ENCODE assay signal across 8 mouse cellular contexts in genomic region chr1:37867056-37867455, GRCm38 (mm10). TPM values are rescaled to one million over a fixed set of nuclear protein-coding genes. Genes with fewer than 3 reads are reported as not detected.
A peak's percentile ranks its signal among the peaks of the same experiment; 100 is the strongest.
DNase-seq lines count a peak whose midpoint lies in the region; ATAC-seq lines count a peak whose summit lies in the region.

No protein-coding gene starts in this region.

- no peaks in the 10 kb centered on the region for H3K36me3 ChIP-seq in heart, embryonic 10.5 days

- no peak overlapping the region for H3K27ac ChIP-seq in heart, embryonic 10.5 days

- 63% methylated on average over 1 of the region's 1 CpGs for WGBS in heart, embryonic 10.5 days

- H3K9me3 ChIP-seq in heart, embryonic 10.5 days, result no peaks in the 10 kb centered on the region

- peak; percentile 26 to 56 for DNase-seq in heart, postnatal 10 days
- no peak for DNase-seq in heart, embryonic 10.5 days (ENCODE audit: low spot score)
- DNase-seq in right cerebral cortex, postnatal 14 days, result peak; percentile 37
- no peak for DNase-seq in right cerebral cortex, postnatal 36 days (ENCODE audit: low spot score in 2 of 2)
- DNase-seq in c-Kit-negative CD71-positive TER-119-positive erythroid progenitor cells, embryonic 14.5 days (ENCODE audit: low read depth, low spot score), result peak; percentile 64
- DNase-seq in layer of hippocampus, postnatal 10 days (ENCODE audit: low spot score in 2 of 2), result peak; percentile 38 to 50
- peak; percentile 39 to 58 for DNase-seq in spleen, postnatal 14 days (ENCODE audit: low spot score in 2 of 2)

- ATAC-seq in monocyte, adult 5-6 weeks (replicated peaks; ENCODE audit: insufficient number of reproducible peaks, low FRiP score, low TSS enrichment, poor library complexity, severe bottlenecking), result no peak

- peaks cover 3% of the 10 kb centered on the region; the same call in 1 of the 2 replicates for H3K4me1 ChIP-seq in heart, embryonic 10.5 days

- intact Hi-C loops in heart, postnatal 10 days (cut with DNase I), result loop anchor here (1.0 kb wide), 1 partner anchor 189 kb away; no protein-coding TSS in a partner anchor

- no peak overlapping the region for H3K4me3 ChIP-seq in heart, embryonic 10.5 days

- 0 out of 2 replicates have a peak, but pooled peaks cover 6% of the 10 kb centered on the region for H3K27me3 ChIP-seq in heart, embryonic 10.5 days (ENCODE audit: insufficient read depth, poor library complexity, severe bottlenecking)

RNA-seq across cellular contexts. Expression of gene Tsga10, which starts 0.8 kb away (rescaled TPM):
- 1 to 10 TPM; 3.6 to 3.7 TPM for total RNA-seq in heart, postnatal 10 days (2021)
- polyA plus RNA-seq in heart, embryonic 10.5 days (2016; fragmentation: Nextera tagmentation; extraction: Ambion mirVana), result 4.1 and 4.6 TPM in 2 replicates
- 10 to 100 TPM; 15.3 to 18.0 TPM for total RNA-seq in layer of hippocampus, postnatal 10 days (2021)
- 18.6 to 28.8 TPM (median 22.8 TPM) in 3 replicates for total RNA-seq in monocyte, adult 5-6 weeks (2017)

RNA-seq across cellular contexts. Expression of gene Lipt1, which starts 4.5 kb away (rescaled TPM):
- 10 to 100 TPM in 1 of 2 experiments, 1 to 10 TPM in 1; 8.7 to 10.7 TPM for total RNA-seq in heart, postnatal 10 days (2021)
- polyA plus RNA-seq in heart, embryonic 10.5 days (2016; fragmentation: Nextera tagmentation; extraction: Ambion mirVana), result 8.2 and 8.7 TPM in 2 replicates
- 1 to 10 TPM; 7.0 to 7.5 TPM for total RNA-seq in layer of hippocampus, postnatal 10 days (2021)
- 0.49 to 2.2 TPM in 2 of 3 replicates, not detected in the other for total RNA-seq in monocyte, adult 5-6 weeks (2017)

RNA-seq across cellular contexts. Expression of gene Mitd1, which starts 23.2 kb away (rescaled TPM):
- total RNA-seq in heart, postnatal 10 days (2021), result 1 to 10 TPM; 6.1 to 8.9 TPM
- polyA plus RNA-seq in heart, embryonic 10.5 days (2016; fragmentation: Nextera tagmentation; extraction: Ambion mirVana), result 11.8 and 19.7 TPM in 2 replicates
- 10 to 100 TPM; 11.9 to 13.7 TPM for total RNA-seq in layer of hippocampus, postnatal 10 days (2021)
- 17.9 to 45.5 TPM (median 27.1 TPM) in 3 replicates for total RNA-seq in monocyte, adult 5-6 weeks (2017)

RNA-seq across cellular contexts. Expression of gene Mrpl30, which starts 23.2 kb away (rescaled TPM):
- 100 to 1,000 TPM; 300 to 315 TPM for total RNA-seq in heart, postnatal 10 days (2021)
- polyA plus RNA-seq in heart, embryonic 10.5 days (2016; fragmentation: Nextera tagmentation; extraction: Ambion mirVana), result 245 and 262 TPM in 2 replicates
- total RNA-seq in layer of hippocampus, postnatal 10 days (2021), result 100 to 1,000 TPM; 142 to 164 TPM
- 84.5 to 131 TPM (median 95.7 TPM) in 3 replicates for total RNA-seq in monocyte, adult 5-6 weeks (2017)

RNA-seq across cellular contexts. Expression of gene Lyg2, which starts 49.2 kb away (rescaled TPM):
- not detected for total RNA-seq in heart, postnatal 10 days (2021)
- not detected in 2 replicates for polyA plus RNA-seq in heart, embryonic 10.5 days (2016; fragmentation: Nextera tagmentation; extraction: Ambion mirVana)
- total RNA-seq in layer of hippocampus, postnatal 10 days (2021), result not detected
- total RNA-seq in monocyte, adult 5-6 weeks (2017), result not detected in 3 replicates

Comparison
In these comparisons a context has a peak if more than half of its experiments do, and no peak if none do; other contexts are left out.
1. DNase-seq: peak in heart, postnatal 10 days (2 of 2), right cerebral cortex, postnatal 14 days (single experiment), c-Kit-negative CD71-positive TER-119-positive erythroid progenitor cells, embryonic 14.5 days (single experiment), layer of hippocampus, postnatal 10 days (2 of 2) and spleen, postnatal 14 days (2 of 2); none in heart, embryonic 10.5 days (single experiment) and right cerebral cortex, postnatal 36 days (0 of 2).